Mouse (Mus musculus) embryo, embryonic 11.5 days (tissue): ENCODE measurements around the gene Ppp2r2c.

Experiments used
- DNase-seq: peaks from one replicate; pipeline ENCODE4 v3.0.0-alpha.2; 2012; ENCODE audit warnings: low read depth, low spot score

Ppp2r2c gene

DNA sequence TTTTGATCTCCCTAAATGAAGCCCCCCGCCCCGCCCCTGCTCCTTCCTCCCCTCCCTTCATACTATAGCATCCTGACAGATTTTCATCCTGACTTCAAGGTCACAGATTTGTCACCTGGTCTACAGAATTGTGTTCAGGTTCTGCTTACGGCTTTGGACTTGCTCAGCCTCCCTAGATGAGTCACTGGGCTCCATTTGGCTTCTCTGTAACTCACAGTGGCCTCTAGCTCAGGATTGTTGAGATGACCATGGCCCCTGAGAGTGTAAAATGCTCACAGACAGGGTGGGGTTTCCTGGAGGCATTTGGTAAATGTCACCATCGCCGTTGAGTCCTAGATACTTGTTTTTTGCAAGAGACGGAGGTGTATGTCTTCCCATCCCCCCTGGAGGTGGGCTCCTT, 2.6 kb downstream of the Ppp2r2c start:
- DNase-seq: no peak

DNA sequence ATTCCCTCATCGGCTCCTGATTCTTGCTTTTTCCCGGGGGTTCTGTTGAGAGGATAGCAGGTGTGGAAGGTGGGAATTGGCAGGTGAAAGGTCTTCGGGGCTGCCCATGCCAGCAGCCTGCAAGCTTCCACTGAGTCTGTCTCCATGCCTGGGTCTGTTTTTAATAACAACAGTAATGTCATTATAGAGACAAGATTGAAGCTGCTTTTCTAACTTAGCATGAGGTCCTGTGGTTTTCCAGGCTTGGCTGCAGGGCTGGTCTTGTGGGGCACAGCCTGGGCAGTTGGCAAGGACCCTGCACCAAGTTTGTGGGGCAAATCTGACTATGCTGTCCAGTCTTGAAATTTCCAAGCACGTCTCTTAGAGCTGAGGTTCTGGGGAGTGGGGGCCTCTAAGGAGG, 7.6 kb downstream of the Ppp2r2c start:
- no peak for DNase-seq

DNA sequence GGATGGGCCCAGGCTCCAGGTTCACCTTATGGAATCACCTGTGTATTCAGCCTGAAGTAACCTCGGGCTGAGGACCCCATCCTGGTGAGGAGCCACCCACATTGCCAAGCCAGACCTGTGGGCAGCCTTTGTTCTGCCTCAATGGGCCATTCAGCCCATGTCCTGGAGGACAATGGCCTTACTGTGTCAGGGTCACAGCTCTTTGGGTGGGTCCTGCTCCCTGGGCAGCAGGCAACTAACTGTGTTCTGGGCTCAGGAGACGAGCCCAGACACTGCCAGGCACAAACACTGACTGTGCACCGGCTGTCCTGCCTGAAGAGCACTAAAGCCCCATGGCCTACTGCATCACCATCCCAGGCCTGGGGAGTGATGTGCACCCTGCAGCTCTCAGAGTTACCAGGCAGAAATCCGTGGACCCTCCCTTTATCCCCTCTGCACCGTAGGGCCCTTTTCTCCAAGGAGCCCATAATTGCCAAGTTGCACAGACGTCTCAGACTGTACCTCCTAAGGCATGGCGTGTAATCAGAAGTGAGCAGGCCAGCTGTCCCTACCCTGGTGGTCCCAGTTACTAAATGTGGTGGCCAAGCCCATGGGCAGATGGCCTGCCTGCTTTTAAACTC, 8.6 kb downstream of the Ppp2r2c start:
- no peak for DNase-seq

DNA sequence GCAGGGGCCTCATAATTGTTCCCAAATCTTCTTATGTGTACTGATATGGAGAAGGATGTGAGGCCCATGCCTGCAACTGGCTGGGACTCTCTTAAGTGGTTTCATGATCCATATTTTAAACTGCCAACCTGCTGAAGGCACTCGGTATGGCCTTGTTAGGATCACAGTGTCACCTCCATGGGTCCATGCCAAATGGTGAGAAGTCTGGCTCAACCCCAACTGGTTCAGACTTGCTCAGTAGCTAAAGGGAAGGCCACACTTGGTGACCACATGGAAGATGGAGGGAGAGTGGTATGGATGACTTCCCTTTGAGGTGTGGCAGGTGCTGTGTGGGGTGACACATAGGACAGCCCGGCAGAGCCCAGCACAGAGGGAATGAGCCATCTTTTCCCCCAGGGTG, 9.3 kb downstream of the Ppp2r2c start:
- no peak for DNase-seq

DNA sequence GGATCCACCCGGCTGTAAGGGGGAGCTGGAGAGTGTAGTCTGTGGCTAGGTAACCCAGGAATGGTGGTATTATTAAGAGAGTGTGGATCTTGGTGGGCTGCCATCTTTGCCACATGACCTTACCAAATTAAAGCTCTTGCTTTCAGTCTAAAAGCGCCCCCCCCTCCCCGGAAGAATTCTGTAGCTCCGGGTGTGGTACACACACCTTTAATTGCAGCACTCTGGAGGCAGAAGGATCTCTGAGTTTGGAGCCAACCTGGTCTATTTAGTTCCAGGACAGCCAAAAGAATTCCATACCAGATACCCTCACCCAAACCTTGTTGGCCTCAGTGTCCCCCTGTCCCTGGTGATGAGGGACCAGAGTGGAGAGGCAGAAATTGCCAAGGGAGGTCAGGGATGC, 10.5 kb downstream of the Ppp2r2c start:
- DNase-seq: no peak

DNA sequence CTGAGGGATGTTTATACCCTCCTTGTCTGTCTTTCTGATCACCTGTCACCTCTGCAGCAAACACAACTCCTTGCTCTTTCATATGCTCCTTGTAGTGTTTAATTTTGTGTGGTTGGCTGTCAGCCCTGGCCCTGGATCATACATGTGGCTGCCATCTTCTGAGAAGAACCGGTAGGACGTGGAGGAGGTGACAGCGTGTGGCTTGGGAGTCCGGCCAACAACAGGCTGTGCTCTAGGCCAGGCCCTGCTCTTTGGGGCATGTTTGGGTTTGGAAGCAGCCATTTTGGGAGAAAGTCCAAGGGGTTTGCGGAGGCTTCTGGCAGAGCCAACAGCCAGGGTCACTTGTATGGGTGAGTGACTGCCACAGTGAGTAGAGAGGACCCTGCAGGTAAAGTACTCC, 12.3 kb downstream of the Ppp2r2c start:
- DNase-seq: no peak

DNA sequence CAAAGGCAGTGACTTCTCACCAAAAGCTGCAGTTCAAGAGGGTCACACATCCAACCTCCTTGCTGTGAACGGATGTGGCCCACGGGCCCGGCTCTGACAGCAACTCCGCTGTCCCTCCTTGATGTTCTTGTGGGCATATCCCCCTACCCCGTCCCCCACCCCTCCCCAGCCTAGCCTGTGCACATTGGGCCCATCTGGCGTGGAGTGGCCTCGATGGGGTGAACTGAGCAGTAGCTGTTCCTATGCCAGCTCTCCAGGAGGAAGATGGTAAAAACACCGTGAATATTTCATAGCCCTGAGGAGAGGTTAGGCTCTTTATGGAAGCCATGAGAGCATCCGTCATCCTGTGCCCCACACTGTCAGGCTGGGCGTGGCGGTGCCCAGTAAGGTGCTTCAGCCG, 15.2 kb downstream of the Ppp2r2c start:
- DNase-seq: no peak

DNA sequence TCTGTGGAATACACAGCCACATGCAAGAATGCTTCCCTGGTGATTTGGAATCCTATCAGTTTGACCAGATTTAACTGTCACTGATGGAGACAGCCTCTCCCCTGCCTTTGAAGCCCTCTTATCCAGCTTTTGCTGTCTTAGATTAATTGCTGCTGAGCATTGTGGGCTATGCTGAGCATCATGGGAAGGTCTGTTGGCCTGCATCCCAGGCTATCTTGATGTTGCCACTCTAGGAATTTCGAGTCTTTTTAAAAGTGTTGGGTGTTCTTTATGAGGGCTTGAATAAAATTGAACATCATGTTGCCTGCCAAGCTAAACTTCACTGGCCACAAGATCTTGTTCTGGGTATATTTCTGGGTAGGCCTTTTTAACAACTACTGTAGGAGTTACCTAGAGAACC, 16.8 kb downstream of the Ppp2r2c start:
- no peak for DNase-seq

DNA sequence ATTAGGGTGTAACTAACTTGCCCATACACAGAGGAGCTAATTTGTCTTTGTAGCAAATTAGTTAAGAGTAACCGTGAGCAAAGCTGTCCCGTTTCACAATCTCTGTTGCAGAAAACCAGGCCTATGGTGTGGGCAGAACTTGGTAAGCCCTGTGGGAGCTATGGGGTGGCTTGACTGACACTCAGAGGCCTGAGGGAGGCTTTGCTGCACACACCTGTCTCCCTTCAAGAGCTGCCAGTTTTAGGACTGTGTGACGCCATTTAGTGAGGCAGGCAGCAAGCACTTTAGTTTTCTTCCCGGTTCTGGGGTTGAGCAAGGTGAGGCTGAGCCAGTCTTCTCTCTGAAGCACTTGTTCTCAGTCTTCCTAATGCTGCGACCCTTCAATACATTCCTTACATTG, 17.3 kb downstream of the Ppp2r2c start:
- no peak for DNase-seq

DNA sequence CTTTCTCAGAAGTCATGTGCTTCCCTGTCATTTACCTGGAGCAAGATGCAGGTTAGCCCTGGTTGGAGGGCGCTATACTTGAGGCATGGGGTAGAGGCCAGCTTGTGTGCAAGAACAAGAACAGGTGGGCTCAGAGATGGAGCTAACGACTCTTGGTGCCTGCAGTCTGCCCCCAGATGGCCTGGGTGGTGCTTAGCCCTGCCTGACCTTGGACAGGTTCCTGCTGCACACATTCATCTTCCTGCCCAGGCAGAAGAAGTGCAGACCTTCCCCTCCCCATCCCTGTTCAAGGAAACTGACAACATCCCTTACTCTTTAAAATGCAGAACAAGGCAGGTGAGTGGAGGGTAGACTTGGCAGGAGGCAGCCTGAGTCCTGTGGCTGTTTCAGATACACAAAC, 18.0 kb downstream of the Ppp2r2c start:
- DNase-seq: no peak

DNA sequence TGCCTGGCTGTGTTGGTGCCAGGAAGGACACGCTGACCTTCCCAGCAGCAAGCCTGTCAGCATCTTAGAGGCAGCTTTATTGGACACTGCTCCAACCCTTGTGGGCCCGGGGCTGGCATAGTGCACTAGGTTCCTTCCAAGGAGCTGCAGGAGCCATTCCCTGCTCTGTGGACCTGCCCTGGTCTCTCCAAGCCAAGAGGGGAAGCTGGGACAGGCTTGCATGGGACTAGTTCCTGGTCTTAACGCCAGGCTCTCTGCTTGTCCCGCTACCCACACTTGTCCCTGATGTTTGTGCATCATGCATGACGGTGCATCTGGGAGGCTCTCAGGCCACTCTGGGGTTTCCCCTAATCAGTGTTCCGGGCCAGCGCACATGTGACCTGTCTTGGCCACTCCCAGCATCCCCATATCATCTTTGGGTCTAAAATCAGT, 18.6 kb downstream of the Ppp2r2c start:
- no peak for DNase-seq

DNA sequence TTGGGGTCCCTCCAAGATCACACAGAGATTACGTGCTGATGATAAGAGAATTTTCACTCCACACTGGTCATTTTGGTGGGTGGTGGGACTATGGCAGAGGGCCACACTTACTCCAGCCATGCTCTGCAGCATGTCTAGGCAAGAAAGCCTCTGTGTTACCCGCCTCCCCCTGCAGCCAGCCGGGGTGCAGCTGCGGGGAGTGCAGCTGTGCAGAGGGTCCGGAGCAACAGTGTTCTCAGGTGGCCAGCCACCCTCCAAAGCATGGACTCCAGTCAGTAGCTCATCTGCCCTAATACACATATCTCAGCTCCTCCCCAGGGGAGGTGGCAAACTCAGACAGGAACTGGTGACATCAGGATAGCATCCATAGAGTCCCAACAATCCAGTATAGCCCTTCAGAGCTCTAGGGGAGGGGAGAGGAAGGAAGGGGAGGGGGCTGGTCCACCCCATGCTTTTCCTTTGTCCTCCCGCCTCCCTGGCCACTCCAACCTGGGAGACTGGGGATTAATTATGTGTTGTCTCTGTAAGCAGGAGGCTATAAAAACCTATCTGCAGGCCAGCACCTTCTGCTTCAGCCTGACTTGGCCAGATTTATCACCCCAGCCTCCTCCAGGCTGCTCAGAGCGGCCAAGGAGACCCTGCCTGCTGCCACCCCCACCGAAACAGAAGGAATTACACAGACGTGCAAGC, 19.1 kb downstream of the Ppp2r2c start:
- DNase-seq: no peak

DNA sequence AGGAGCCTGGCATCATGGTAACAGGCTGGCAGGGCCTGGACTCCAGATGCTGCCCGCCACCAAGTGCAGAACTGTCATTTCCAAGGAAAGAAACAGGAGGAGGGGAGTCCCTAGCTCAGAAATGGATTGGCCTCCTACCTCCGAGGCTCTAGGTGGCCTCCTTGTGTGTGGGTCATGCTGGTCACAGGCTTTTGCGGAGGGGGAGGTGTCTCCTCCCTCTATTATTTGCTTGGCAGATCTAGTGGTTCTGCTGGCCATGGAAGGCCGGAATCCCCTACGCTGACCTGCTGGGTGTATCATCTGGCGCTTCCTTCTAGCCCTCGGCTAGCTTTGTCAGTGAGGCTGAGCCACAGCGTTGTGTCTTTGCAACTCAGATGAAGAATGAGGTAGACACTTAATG, 20.2 kb downstream of the Ppp2r2c start:
- DNase-seq: no peak

DNA sequence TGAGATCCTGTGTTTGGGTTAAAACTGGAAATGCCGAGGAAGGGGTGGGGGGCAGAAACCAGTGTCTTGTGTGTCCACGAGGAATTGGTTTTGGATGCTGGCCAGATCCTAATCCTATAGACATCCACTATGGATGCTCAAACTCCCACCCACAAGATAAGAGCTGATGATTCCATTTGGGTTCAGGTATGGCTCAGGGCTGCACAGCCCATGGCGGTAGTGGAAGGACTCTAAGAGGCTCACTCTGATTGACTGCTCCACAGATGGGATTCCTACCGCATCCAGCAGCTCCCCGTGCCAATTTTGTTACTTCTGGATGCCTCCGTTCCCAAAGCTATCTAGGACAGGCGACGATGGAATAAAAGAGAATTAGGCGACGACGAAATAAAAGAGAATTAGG, 20.6 kb downstream of the Ppp2r2c start:
- DNase-seq: no peak

DNA sequence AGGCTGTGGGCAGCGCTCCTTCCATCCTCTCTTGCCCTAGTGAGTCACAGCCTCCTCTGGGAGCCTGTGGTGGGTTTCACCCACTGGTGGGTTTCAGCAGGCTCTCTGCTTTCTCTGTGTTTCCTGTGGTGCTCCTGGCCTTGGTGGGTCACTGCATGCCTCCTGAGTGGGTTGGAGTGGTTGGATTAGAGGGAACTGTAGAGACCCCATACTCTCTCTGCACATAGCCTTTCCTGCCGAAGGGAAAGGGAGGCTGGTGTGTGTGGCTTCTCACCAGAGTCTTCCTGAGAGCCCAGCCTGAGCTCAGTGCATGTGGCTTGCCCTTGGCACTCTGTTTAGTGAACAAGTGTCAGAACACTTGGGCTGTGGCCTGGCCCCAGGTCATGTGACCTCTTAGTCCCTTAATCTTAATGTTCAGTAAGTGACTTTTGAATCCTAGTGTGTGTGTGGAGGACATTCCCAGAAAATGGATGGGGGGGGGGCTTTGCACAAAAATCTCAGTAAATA, 21.1 kb downstream of the Ppp2r2c start:
- DNase-seq: no peak

DNA sequence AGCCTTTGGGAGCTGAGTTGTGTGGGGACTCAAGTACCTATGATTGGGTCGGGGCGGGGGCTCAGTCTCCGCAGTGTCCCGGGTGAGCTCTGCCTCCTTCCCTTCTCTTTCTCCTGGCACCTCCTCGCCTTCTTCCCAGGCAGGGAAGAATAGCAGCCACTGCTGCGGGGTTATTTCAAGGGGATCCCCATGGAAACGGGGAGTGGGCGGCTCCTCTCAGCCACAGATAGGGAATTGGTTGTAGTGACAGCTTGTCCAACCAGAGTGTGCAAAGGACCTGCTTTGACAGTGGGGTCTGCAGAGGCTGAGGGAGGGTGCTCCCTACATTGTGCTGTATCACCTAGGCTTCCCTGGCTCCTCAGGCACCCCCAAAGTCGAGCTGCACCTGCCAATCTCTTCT, 22.5 kb downstream of the Ppp2r2c start:
- no peak for DNase-seq

DNA sequence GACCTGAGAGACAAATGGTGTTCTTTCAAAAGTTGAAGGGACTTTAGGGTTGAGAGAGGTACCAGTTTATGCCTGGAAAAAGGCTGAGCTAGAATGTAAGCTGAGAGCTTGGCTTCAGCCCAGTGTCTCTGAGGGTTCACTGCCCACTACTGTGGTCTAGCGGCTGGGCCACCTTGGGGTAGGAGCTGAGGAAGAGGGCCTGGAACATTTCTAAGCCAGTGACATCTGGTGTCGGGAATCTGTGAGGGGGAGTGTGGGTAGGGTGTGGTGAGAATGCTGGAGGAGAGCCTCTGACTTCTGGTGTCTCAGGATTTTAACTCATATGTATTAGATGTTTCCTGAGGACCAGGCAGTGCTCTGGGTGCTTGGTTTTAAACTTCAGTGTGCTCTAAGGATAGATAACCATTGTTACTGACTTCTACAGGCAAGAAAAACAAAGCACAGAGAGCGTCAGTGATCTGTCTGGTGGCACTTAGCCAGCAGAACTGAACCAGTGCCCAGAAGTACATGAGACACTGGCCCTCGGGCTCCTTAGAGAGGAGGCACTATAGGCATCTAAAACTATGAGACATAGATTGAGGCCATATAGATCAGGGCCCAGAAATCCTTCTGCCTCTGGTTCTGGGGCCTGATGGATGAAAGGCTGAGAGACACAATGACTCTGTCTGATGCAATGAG, 23.6 kb downstream of the Ppp2r2c start:
- DNase-seq: no peak

DNA sequence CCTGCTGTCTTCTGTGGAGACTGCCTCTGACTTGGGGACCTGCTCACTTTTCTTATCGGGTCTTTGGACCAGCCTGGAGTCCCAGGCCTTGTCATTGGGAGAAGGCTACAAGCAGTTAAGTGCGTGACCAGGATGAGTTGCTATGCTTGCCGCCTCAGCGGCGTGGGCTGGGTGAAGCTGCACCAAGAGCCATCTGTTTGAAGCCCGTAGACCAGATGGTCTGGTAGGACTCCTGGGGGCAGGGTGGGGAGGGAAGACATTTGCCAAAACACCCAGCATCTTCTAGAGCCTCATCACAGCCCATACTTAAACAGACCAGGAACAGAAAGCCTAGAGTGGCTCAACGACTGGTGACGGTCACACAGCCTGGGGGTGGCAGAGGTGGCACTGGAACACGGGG, 24.9 kb downstream of the Ppp2r2c start:
- no peak for DNase-seq

DNA sequence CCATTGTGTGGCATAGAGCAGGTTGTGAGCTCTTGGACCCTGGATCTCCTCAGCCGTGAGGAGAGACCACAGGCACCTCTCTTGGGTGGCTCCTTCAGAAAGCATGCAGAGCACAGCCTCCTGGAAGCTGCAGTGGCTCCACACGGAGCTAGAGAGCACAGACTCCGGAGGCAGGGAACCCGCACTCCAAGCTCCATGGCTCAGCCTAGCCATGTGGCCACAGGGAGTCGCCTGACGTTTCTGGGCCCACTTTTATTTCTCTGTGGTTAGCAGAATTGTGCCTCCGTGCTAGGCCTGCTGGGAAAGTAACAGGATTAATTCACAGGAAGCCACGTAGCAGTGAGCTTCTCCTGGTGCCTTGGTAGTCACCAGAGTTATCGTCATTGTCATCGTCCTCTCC, 25.8 kb downstream of the Ppp2r2c start:
- DNase-seq: no peak

DNA sequence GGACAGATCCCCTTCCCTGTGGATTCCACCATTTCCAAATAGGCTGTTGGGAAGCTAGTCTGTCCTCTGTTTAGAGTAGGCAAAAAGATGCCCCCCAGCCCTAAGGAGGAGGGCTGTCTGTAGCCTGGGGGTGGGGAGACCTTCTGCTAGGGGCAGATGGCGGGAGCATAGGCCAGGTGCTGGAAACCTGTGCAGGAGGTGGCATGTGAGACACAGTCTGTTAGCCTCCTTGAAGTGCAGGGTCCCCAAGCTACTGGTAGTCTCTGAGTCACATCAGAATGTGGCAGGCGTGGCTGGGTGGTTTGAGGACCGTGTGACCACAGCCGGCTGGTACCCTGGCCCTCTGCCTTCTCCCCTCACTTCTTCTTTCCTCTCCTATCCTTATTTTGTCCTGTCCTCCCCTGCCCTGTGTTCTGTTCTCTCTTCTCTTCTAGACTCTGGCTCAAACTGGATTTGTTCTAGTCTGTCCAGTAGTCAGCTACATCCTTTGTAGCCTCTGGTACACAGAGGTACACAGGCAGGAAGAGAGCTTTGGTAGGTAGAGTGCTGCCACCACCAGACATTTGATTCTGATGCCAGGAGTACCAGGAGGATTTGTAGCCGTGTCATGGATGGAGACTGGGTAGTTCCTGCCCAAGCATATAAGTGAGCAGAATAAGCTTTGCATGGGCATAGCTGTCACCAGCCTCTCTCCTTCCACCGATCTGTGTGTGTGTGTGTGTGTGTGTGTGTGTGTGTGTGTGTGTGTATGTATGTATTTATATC, 26.5 kb downstream of the Ppp2r2c start:
- DNase-seq: no peak

DNA sequence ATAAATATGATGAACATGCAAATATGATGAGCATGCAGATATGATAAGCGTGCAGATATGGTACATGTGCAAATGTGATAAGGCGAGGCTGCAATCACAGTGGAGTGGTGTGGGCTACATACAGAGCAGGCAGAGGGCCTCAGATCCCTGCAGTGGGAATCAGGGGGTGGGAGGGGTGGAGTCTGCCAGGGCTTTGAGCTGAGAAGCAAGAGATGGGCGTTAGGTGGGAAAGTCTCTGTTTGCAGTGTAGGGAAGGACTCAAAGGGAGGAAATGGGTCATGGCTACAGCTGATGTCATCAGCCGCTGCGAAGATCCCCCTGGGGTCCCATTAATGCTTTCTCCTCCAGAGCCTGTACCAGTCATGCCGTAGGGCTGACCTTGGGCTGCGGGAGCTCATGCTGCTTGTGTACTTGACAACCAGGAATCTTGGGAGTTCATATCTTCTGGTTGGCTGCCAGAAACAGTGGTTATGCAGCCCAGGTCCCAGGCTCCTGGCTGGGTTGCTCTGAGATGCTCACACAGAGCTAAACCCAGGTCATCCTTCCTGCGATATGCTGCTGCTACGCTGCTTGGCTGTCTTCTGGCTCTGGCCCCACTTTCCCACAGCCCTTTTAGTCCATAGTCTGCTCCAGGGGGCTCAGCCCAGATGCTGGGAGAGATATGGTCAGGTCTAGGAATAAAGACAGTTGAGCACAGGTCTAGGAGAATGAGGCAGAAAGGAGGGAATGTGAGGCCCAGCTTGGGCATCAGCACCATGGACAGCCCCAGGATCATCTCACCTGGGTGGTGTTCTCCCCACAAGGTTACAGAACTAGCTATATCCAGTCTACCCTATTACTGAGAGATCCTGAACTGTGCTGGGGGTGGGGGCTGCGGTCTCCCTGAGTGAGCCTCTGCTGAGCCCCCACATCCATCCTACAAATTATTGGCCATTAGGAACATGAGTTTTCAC, 27.6 kb downstream of the Ppp2r2c start:
- no peak for DNase-seq
